Mouse (Mus musculus) left cerebral cortex, postnatal 14 days (tissue): Measurements from ENCODE around the gene Slx1b. TPM values are rescaled to one million over a fixed set of nuclear protein-coding genes. Genes with fewer than 3 reads are reported as not detected.
A peak's percentile ranks its signal among the peaks of the same experiment; 100 is the strongest.

Source experiments
- DNase-seq, 2 experiments: peaks; one replicate each; pipeline ENCODE4 v3.0.0; 2021 to 2022; ENCODE audit warnings: low spot score in 2 of 2, mixed read lengths in 1 of 2
- intact Hi-C: fragments of 180-260 bp; cut with DNase I; formaldehyde crosslinking; loops from one replicate; pipeline ENCODE4 v1.15.1; 2025
- total RNA-seq, 2 experiments: library from RNA; stranded (reverse); gene quantifications; 2 replicates each; pipeline ENCODE4 v1.2.3; 2021

Gene Slx1b
- total RNA-seq, 2 experiments from 2014 or later, result 13.6 to 15.9 TPM

DNA sequence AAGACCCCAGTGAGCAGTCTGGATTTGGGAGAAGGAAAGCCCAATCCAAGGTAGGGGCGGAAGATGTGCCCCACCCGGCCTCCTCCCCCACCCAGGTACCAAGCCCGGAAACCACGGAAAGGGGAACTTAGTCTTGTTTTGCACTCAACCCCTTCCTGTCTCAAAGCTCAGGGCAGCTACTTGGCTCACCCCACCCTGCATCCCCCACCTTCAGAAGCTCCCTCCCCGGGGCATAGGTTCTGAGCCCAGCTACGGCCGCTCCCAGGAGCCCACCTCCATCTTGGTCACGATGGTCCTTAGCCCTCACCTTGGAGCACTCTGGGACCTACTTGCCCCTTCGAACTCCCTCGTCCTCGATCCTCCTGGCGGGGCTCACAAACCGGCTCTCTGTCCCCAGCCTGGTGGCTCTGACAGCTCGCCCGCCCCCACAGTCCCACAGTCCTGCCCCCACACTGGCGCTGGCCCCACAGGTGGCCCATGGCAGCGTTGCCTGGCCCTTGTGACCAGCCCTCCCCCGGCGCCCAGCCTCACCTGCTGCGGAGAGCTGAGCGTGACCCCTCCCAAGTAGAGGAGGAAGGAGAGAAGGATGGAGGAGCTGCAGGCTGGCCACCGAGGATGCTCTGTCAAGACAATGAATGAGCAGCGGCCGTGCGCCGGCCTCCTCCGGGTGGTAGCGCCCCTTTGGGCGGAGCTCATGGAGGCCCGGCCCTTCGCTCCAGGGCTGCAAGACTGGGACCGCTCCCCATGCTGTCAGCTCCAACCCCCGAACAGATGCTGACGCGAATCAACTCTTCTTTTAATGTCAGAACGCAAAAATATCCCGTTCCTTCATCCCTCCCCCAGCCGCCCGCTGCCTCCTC is 8.8 kb upstream of the Slx1b start:
- peak; percentile 92 for DNase-seq
- intact Hi-C loops, result loop anchor here (1.0 to 5.0 kb wide), 3 partner anchors 58 to 94 kb away; partner anchors contain the start of gene Ypel3

DNA sequence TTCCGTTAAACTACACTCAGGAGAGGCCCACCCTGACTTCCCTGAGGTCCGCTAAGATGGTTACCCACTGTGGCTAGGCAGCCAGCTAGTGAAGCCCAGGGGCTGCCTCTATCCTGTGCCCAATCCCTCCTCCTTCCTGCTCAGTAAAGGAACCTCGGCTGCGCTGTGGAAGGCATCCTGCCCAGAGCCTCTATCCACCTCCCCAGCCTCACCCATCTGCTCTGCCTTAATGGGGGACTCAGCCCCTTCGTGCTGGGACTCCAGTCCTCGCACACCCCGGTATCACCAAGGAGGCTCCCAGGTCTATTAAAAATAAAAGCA is 8.1 kb upstream of the Slx1b start:
- no peak for DNase-seq
- intact Hi-C loops, result loop anchor here (1.0 to 5.0 kb wide), 3 partner anchors 59 to 95 kb away; partner anchors contain the start of gene Ypel3

DNA sequence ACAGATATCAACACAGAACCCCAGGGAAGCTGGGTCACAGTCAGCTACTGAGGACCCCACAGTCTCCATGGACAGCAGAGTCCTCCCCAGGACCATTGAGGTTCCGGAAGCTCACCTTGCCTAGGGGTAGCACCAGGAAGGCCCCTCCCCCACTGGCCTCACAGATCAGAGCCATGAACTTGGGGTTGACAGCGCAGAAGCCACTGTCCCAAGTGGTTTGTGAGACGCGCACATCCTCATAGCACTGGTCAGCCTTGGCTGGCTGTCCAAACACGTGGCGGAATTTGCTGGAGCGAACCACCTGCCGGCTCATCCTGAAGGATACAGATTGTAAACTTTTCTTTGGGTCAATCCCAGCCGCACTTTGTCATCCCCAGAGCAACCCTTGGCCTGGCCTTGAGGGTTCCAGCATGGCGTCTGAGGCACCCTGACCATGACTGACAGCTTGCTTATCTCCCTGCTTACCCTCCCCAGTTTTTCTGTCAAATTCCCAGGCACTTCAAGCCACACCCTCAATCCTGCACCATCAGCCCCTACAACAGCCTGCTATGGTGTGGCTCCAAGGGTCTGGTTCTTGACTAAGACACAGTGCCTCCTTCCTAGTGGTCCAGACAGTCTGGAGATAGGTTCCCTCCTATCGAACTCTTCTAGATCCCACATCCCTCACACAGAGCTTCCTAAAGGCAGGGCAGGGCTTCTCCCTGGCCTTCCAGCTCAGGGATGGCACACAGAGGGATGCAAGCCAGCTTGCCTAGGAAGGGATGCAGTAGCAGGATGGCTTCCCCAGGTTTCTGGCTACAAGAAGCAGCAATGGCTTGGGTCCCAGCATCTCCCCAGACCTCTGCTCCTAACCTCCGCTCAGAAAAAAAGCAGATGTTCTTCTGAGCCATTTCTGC is 7.5 kb upstream of the Slx1b start:
- DNase-seq, result no peak
- intact Hi-C loops, result loop anchor here (5.0 kb wide), 2 partner anchors 59 to 74 kb away; partner anchors contain the start of gene Ypel3

DNA sequence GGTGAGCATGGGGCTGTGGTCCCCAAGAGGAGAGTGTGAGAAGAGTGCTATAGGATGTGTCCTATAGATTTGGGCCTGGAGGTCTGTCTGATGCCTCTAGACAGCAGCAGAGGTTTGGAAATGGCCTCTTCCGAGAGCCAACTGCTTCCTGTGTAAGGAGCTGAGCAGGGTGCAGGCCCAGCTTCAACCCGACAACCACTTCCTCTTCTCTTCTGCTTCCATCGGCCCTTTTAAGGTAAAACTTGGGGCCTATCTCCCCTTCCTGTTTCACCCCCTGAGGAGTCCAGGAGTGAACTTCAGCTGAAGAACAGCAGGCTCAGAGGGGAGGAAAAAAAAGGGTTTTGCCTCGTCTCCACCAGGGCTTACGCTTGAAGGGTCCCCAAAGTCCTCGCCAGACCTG is 6.8 kb upstream of the Slx1b start:
- intact Hi-C loops, result loop anchor here (5.0 kb wide), 2 partner anchors 60 to 75 kb away; partner anchors contain the start of gene Ypel3
- no peak for DNase-seq

DNA sequence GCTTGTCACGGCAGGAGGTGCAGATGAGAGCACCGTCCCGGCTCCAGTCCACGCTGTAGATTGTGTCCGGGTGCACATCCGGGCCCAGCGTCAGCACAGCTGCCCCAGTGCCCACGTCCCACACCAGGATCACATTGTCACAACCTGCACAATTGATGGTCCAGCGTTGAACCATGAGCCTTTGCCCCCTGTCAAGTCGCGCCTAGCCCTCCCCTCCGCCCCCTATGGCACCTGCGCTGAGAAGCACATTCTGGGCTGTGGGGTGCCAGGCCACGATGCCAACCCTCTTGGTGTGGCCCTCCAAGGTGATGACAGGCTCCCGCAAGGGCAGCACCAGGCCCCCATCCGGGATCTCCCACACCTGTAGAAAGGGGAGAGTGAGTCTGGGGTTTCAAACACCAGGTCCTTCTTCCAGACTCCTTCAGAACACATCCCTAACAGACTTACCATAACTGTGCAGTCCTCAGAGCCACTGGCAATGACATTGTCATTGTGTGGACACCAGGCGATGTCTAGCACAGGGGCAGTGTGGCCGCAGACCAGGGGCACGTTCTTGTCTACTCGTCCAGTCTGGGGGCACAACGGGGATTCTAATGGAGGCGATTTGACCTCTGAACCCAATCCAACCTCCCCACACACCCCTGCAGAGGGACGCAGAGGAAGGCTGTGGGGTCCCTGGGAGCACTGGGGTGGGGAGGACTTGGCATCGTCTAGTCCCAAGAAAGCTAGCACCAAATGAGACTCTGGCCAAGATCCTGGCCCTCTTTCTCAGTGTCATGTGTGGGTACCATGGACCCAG is 6.2 kb upstream of the Slx1b start:
- intact Hi-C loops, result loop anchor here (5.0 kb wide), 2 partner anchors 61 to 76 kb away; partner anchors contain the start of gene Ypel3
- no peak for DNase-seq

DNA sequence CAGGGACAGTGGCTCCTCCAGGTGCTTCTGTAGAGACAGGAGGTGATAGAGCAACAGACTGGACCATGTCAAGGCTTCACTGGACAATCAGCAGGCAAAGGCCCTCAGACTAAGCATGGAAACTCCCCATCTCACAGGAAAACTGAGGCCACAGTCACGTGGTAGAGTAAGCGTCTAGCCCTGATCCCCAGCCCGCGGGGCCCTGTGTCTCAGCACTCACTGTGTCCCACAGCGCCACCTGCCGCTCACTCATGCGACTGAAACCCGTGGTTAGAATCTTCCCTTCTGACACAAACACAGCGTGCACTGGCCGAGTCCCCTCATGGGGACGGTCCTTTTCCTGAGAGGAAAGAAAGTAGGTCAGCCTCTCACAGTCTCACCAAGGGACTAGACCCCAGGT is 5.5 kb upstream of the Slx1b start:
- intact Hi-C loops, result loop anchor here (5.0 kb wide), 2 partner anchors 61 to 76 kb away; partner anchors contain the start of gene Ypel3

DNA sequence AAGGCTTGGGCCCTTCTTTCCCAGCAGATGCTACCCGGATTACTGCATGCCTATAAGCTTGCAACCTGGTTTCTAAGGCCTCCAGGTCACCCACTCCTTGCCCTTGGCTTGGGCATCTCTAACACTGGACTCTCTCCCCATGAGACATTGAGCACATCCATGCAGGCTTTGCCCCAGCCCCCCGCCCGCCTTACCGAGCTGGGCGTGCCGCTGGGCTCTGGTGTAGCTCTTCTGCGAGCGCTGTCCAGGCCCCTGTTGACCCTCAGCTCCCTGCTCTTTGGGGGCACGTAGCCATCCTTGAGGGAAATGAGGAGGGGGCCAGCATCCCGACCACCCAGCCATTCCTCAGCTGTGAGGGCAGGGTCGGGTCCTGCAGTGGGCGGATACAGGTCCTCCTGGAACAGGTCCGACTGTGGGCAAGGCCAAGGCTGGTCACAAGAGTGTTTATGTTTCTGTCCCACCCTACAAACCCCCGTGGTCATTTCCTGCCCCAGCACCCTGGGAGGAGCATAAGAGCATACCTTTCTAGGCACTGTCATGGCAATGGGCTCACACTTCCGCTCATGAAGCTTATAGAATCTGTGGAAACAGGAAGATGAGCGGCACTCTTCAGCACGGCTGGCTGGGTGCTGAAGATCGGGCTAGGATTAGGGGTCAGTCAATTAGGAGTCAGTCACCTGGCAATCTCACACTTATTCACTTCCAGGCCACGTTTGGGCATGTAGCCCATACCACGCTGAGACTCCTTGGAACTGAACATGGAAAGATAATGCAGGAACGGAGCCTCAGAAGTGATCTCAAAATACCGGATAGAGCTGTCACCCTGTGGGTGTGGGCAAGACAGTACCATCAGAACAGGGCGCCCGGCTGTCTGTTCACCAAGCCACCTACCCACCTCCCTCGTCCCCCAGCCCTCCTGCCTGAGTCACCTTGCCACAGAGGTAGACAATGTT is 4.8 kb upstream of the Slx1b start:
- DNase-seq, result no peak
- intact Hi-C loops, result loop anchor here (5.0 kb wide), 2 partner anchors 62 to 77 kb away; partner anchors contain the start of gene Ypel3

More for the DNA sequence above, 5.5 kb upstream of the Slx1b start:
- DNase-seq, result peak; percentile 95 to 96

DNA sequence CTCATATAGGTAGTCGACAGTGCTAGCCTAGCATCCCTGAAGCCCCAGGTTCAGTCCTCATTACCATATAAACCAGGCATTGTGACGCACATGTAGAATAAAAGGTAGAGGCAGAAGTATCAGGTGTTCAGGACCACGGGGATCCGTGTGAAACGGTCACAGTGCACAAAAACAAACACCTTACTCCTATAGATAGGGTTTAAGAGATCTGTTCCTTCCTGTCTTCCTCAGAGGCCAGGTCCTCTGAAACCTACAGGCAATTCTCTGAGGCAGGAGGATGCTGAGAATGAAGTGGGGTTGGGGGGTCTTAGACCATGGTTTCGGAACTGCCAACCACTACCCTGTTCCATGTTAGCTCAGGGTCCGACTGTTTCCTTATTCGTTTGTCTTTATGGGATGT is 2.3 kb upstream of the Slx1b start:
- no peak for DNase-seq
- intact Hi-C loops, result loop anchor here (5.0 kb wide), 1 partner anchor 131 kb away; the partner anchor contains the start of gene Eif3c

DNA sequence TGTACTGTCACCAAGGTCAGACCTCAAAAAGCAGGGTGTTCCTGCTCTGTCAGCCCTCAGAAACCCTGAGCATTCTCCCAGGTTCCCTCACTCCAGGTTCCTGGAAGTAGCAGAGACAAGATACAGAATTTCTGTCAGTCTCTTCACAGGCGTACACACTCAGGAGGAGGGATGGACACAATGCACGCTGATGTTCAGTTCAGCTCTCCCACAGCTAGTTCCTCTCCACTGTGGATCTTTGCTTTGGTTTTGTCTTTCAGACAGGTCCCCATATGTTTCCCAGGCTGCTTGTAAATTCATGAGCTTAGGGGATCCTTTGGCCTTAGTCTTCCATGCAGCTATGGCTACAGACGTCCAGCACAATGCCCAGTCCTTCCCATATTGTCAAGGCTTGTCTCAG is 1.3 kb upstream of the Slx1b start:
- DNase-seq, result no peak
- intact Hi-C loops, result loop anchor here (5.0 kb wide), 1 partner anchor 130 kb away; the partner anchor contains the start of gene Eif3c

DNA sequence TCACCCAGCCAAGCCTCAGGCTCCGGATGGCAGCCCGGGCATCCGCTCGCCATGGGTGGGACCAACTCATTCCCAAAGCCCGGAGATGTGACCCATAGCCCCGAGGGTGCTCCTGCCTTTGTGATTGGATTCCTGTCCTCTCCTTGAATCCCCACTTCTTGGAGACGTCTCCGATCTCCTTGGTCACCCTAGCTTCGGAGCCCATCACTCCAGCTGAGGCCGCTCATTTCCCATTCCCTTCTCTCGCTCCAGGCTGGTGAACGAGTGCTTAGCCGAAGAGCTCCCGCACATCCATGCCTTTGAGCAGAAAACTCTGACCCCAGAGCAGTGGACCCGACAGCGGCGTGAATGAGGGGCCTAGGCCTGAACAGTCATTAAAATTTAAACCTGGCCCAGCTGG is 719 bp upstream of the Slx1b start:
- intact Hi-C loops, result loop anchor here (5.0 kb wide), 1 partner anchor 129 kb away; the partner anchor contains the start of gene Eif3c
- DNase-seq, result no peak

DNA sequence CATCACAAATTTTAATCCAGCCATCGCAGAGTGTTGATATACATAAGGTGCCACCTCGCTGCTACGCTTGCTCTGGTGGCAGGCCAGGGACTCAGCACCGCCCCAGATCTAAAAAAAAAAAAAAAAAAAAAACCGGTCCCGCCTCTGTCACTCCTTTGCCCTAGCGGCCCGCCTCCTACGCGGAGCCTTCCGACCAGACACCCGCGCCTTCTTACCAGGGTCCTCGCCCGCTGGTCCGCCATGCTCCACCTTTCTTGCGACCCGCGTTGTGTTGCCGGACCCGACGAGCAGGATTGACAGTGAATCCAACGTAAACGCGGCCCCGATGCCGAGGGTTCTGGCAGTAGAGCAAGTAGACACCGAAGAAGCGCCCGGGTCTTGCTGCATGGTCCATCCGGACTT is 373 bp downstream of the Slx1b start, which contains the start of gene Bola2:
TSS of gene Bola2 (plus strand) at position 192 of the 402 bp plus-strand sequence.
- intact Hi-C loops, result loop anchor here (5.0 kb wide), 1 partner anchor 128 kb away; the partner anchor contains the start of gene Eif3c
- DNase-seq, result peak in 1 of 2 experiments; percentile 60

DNA sequence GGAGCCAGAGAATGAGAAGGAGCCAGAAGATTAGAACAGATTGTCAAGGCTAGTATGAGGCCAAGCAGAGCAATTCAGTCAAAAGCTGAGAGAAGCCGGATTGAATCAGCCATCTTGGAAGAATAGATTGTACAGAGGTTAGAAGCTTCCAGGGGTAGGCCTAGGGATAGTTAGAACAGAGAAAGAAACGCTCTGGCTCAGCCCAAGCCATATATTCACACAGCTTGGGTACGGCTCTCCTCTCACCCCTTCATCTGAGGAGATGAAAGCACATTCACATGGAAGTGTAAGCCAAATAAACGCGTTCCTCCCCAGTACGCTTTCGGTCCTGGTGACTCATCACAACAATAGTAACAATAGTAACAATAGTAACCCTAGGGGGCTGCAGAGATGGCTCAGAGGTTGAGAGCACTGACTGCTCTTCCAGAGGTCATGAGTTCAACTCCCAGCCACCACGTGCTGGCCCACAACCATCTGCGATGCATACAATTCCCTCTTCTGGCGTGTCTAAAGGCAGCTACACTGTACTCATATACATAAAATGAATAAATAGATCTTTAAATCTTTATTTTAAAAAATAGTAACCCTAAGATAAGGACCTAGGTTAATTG is 1.0 kb downstream of the Slx1b start:
- no peak for DNase-seq
- intact Hi-C loops, result loop anchor here (5.0 kb wide), 3 partner anchors 47 to 127 kb away; partner anchors contain the start of genes Apobr, Eif3c and Sgf29

DNA sequence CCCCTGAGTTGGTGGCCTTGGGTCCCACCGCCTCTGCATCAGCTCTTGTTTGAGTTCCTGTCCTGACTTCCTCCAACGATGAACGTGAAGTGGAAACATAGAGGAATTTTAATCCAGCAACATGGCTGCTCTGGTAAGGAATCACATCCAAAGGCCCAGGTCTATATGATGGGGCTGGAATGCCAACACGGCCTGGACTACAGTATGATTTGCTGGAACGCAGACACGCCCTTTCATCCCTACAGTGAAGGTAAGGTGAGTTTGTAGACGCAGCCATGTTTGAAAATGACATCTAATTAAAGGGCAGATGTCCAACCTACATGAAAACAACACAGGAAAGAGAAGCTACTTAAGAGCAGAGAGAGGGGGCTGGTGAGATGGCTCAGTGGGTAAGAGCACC is 1.8 kb downstream of the Slx1b start:
- intact Hi-C loops, result loop anchor here (5.0 kb wide), 2 partner anchors 46 to 111 kb away; partner anchors contain the start of genes Apobr and Sgf29
- DNase-seq, result no peak

DNA sequence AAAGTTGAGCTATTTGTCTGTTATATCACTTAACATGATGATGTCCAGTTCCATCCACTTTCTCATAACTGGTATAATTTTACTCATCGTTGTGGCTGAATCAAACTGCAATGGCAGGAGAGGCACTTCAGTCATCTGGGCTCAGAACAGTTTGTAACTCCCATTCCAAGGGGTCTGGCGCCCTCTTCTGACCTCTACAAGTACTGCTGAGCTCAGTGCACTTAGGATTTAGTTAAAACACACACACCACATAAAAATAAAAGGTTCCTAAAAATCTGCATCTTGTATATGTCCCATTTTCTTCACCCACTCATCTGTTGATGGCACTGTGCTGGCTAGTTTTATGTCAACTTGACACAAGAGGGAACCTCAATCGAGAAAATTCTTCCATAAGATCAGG is 2.3 kb downstream of the Slx1b start:
- DNase-seq, result peak; percentile 89 to 91
- intact Hi-C loops, result loop anchor here (5.0 kb wide), 2 partner anchors 46 to 111 kb away; partner anchors contain the start of genes Apobr and Sgf29

DNA sequence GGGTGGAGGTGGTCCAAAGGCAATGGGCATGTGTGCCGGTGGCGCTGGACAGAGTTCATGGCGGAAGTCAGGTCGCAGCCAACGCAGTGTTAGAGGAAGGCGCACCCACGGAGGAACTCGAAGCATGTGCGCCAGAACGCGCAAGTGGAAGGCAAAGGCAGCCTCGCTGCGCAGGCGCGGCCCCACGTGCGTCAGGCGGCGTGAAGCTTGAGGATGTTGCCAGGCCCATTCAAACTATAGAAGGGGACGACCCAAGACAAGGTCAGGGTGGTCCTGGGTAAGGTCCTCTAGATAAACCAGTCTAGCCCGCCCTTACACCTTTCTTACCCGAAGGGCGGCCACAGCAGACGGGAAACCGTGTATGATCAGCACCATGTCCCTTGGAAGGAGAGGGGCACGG is 3.2 kb downstream of the Slx1b start:
- intact Hi-C loops, result loop anchor here (5.0 kb wide), 2 partner anchors 45 to 110 kb away; partner anchors contain the start of genes Apobr and Sgf29
- DNase-seq, result no peak

DNA sequence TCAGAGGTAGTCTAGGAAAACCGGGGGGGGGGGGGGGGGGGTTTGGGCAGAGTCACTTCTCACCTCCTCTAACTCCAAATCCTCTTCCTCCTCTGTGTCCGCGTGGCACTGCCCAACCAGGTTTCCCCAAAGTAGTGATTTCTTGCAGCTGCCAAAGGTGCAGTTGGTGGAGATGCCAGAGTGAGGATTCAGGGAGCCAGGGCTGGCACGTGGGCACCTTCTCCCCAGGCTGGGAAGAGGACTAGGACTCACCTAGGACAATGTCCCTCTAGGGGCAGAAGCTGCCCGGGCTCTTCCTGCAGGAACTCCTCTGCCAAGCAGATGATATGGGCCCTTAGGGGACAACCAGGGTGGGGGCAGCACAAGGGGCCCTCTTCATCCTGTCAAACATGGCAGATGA is 3.9 kb downstream of the Slx1b start:
- intact Hi-C loops, result loop anchor here (5.0 kb wide), 2 partner anchors 44 to 109 kb away; partner anchors contain the start of genes Apobr and Sgf29
- DNase-seq, result no peak

DNA sequence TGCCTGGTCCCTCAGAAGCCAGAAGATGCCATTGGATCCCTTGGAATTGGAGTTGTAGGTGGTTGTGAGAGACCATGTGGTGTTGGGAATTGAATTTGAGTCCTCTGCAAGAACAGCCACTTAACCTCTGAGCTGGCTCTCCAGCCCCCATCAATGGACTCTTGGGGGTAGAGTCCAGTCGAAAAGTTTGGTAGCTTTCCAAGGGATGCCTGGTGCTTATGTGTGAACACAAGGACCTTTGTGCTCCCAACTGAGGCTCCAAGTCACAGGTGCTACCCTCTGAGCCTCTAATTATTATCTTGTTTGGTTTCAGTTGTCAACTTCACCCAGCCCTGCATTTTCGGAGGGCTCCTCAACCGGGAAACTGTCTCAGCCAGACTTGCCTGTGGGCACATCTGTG is 4.8 kb downstream of the Slx1b start:
- intact Hi-C loops, result loop anchor here (5.0 kb wide), 2 partner anchors 43 to 108 kb away; partner anchors contain the start of genes Apobr and Sgf29

More for the DNA sequence above, 4.8 kb downstream of the Slx1b start:
- DNase-seq, result no peak
